Mouse (Mus musculus) midbrain, embryonic 12.5 days (tissue): ENCODE measurements around the gene Rab1a. TPM values are rescaled to one million over a fixed set of nuclear protein-coding genes. Genes with fewer than 3 reads are reported as not detected.

ENCODE experiments used
- ATAC-seq: fragments of 200-750 bp; cut with Nextera tagmentation; 2 replicates; pipeline ENCODE4 v1.8.0; 2017; ENCODE audit warnings: low read depth, moderate TSS enrichment, moderate library complexity; ENCODE audit not compliant: low FRiP score
- H3K27ac ChIP-seq: fragments of 300-500 bp; sonication (generic); replicated peaks from 2 replicates; pipeline ENCODE4 v1.5.1; 2016; ENCODE audit warnings: mild to moderate bottlenecking
- H3K27me3 ChIP-seq: fragments of 300-500 bp; sonication (generic); 2 replicates; pipeline ENCODE4 v1.6.1; 2016; ENCODE audit warnings: mild to moderate bottlenecking
- H3K36me3 ChIP-seq: fragments of 300-500 bp; sonication (generic); 2 replicates; pipeline ENCODE4 v1.6.1; 2016
- H3K4me1 ChIP-seq: fragments of 300-500 bp; sonication (generic); 2 replicates; pipeline ENCODE4 v1.6.1; 2016
- H3K4me2 ChIP-seq: fragments of 300-500 bp; sonication (generic); replicated peaks from 2 replicates; pipeline ENCODE4 v1.6.1; 2016; ENCODE audit warnings: mild to moderate bottlenecking, moderate library complexity
- H3K4me3 ChIP-seq: fragments of 300-500 bp; sonication (generic); 2 replicates; pipeline ENCODE4 v1.5.1; 2016; ENCODE audit warnings: mild to moderate bottlenecking
- H3K9ac ChIP-seq: fragments of 300-500 bp; sonication (generic); replicated peaks from 2 replicates; pipeline ENCODE4 v1.6.1; 2016; ENCODE audit warnings: mild to moderate bottlenecking, moderate library complexity
- H3K9me3 ChIP-seq: fragments of 300-500 bp; sonication (generic); 2 replicates; pipeline ENCODE4 v1.6.1; 2016; ENCODE audit warnings: mild to moderate bottlenecking
- WGBS: fragments of 180-500 bp; shearing (Covaris S2); methylation state at CpG from one replicate; pipeline ENCODE4 v1.1.7; 2016; 5-methylcytosine and 5-hydroxymethylcytosine counted together
- polyA plus RNA-seq: library from polyadenylated mRNA; unstranded; fragments of >200 nt; fragmentation: Nextera tagmentation; extraction: Ambion mirVana; gene quantifications from 2 replicates; pipeline ENCODE4 v1.2.1, GENCODE M21; 2016

The Rab1a gene
- polyA plus RNA-seq, 1 experiment from 2014 or later = 269 TPM

DNA sequence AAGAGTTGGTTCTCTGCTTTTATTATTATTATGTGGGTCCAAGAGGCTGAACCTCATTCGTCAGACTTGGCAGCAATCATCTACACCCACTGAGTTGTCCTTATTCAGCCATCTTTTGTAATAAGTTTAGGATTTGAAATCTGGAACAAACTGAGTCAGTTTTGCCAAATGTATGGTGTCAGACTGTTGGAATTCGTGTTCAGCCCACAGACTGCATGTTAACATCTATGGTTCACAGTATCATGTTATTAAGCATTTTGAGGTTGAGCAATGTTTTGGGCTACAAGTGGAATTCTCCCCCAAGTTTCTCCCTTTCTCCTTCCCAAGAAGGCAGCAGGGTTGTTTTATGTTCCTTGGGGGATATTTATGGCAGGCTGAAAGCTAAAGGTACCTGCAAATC is 51.9 kb downstream of the Rab1a start:
- H3K4me3 ChIP-seq = no peak overlapping the region
- H3K27me3 ChIP-seq = no peaks in the 10 kb centered on the region
- no peak overlapping the region for H3K9ac ChIP-seq
- no peaks in the 10 kb centered on the region for H3K36me3 ChIP-seq
- no peak for ATAC-seq
- H3K4me2 ChIP-seq = no peak overlapping the region
- H3K9me3 ChIP-seq = no peaks in the 10 kb centered on the region
- no peak overlapping the region for H3K27ac ChIP-seq
- WGBS = 77% methylated on average over 2 of the region's 2 CpGs
- H3K4me1 ChIP-seq = peaks cover 5% of the 10 kb centered on the region

DNA sequence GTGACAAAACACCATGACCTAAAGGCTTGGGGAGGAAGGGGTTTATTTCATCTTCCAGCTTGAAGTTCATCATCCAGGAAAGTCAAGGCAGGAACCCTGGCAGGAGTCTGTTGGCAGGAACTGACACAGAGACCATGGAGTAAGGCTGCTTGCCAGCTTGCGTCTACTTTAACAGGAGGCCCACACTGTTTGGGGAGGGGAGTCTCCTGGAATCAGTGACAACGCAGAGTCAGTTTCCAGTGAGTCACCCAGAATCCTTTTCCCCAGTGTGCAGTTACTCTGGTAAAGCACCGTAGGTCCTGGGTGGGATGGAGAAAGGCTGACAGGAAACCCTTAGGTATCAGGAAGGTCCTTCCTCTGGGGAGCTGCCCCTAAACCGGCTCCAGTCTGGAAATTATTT is 53.6 kb downstream of the Rab1a start:
- H3K36me3 ChIP-seq = no peaks in the 10 kb centered on the region
- ATAC-seq = no peak
- no peak overlapping the region for H3K4me3 ChIP-seq
- no peaks in the 10 kb centered on the region for H3K27me3 ChIP-seq
- no peak overlapping the region for H3K27ac ChIP-seq
- no peak overlapping the region for H3K9ac ChIP-seq
- WGBS = 85% methylated on average over 4 of the region's 4 CpGs
- no peaks in the 10 kb centered on the region for H3K4me1 ChIP-seq
- no peak overlapping the region for H3K4me2 ChIP-seq
- no peaks in the 10 kb centered on the region for H3K9me3 ChIP-seq

DNA sequence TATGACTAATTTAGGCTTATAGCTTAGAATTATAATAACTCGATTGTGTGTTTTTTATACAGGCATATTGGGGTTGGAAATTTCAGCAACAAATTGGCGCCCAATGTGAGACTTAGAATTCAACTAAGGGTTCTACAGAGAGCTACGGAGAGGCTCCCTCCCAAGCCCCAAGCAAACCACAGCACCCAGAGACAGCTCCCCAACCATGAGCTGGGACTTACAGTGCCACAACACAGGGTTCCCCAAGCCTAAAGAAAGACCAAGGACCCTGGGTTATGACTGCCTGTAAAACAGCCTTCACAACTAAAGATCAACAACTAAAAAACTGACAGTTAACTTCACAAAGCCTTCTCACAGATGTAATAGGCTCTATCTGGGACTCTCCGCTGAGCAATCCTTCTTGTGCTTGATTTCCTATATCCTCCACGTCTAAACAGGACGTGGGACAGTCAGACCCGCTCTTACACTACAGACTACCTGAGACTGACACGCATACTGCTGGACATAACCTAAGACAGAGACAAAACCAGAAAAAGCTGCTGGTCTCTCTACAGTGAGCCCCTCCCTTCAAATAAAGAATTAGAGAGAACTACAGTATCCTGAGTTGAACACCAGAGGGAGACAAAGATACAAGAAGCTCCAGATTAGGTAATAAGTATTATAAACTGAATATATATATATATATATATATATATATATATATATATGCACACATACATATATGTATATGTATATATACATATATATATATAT is 61.6 kb downstream of the Rab1a start:
- 65% methylated on average over 8 of the region's 8 CpGs for WGBS
- no peak overlapping the region for H3K4me3 ChIP-seq
- no peak overlapping the region for H3K4me2 ChIP-seq
- ATAC-seq = no peak
- no peaks in the 10 kb centered on the region for H3K4me1 ChIP-seq
- no peak overlapping the region for H3K9ac ChIP-seq
- no peaks in the 10 kb centered on the region for H3K9me3 ChIP-seq
- no peaks in the 10 kb centered on the region for H3K27me3 ChIP-seq
- H3K27ac ChIP-seq = no peak overlapping the region
- no peaks in the 10 kb centered on the region for H3K36me3 ChIP-seq

DNA sequence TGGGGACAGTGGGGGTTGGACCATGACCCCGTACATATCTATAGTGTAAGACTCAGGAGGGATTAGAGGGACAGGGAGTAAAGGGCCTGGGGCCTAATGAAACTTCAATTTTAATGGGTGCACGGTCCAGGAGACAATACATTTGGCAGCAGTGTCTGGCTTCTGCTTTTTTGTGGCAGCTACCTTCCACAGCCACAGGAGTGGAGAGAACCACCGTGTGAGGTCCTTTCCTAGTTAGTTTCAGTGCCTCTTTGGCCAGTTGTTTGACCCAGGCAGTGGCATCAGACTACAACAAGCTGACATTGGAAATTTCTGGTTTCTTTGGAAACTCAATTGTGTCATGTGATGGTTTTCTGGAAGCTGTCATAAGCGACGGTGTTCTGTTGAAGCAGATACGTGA is 68.7 kb downstream of the Rab1a start:
- H3K27me3 ChIP-seq = no peaks in the 10 kb centered on the region
- ATAC-seq = no peak
- H3K4me1 ChIP-seq = no peaks in the 10 kb centered on the region
- no peak overlapping the region for H3K4me2 ChIP-seq
- H3K9ac ChIP-seq = no peak overlapping the region
- H3K36me3 ChIP-seq = no peaks in the 10 kb centered on the region
- no peak overlapping the region for H3K27ac ChIP-seq
- H3K9me3 ChIP-seq = no peaks in the 10 kb centered on the region
- 87% methylated on average over 6 of the region's 6 CpGs for WGBS
- no peak overlapping the region for H3K4me3 ChIP-seq

DNA sequence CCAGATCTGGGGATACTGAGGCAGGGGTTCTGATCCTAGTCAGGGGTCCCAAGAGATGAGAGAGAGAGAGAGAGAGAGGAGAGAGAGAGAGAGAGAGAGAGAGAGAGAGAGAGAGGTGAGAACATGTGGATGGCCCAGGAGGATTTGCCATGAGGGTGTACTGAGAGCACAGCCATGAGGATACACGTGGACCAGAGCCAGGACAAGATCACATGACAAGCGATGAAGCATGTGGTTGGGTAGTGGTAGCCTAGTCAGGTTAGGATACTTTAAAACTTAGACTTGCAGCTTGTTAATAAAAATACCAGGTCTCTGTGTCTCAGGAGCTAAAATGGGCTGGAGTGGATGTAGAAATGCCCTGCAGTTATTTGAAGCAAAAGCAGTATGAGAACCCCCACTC is 74.7 kb downstream of the Rab1a start:
- no peaks in the 10 kb centered on the region for H3K36me3 ChIP-seq
- H3K4me1 ChIP-seq = no peaks in the 10 kb centered on the region
- 62% methylated on average over 2 of the region's 2 CpGs for WGBS
- H3K9ac ChIP-seq = no peak overlapping the region
- no peak overlapping the region for H3K27ac ChIP-seq
- no peak overlapping the region for H3K4me2 ChIP-seq
- no peak overlapping the region for H3K4me3 ChIP-seq
- no peaks in the 10 kb centered on the region for H3K27me3 ChIP-seq
- ATAC-seq = no peak
- no peaks in the 10 kb centered on the region for H3K9me3 ChIP-seq

Other genes starting within 250 kb of the Rab1a start
- gene Actr2, start 88.5 kb upstream of the Rab1a start, polyA plus RNA-seq = 141 and 151 TPM in 2 replicates
- 35.9 and 37.3 TPM in 2 replicates for gene Cep68, start 48.0 kb downstream of the Rab1a start, polyA plus RNA-seq
- 25.0 and 27.2 TPM in 2 replicates for gene Slc1a4, start 131.3 kb downstream of the Rab1a start, polyA plus RNA-seq